Mouse (Mus musculus) urinary bladder, adult 2 months (tissue): ENCODE measurements at regions not wholly inside any gene's neighbourhood (a gene's known extent, or its start where the extent isn't known, plus 50 kb on each side); places are given as distances from the start of the nearest gene placed in this dataset.

Source experiments
- DNase-seq: peaks from one replicate; pipeline ENCODE4 v3.0.0; 2022; ENCODE audit warnings: low spot score

DNA sequence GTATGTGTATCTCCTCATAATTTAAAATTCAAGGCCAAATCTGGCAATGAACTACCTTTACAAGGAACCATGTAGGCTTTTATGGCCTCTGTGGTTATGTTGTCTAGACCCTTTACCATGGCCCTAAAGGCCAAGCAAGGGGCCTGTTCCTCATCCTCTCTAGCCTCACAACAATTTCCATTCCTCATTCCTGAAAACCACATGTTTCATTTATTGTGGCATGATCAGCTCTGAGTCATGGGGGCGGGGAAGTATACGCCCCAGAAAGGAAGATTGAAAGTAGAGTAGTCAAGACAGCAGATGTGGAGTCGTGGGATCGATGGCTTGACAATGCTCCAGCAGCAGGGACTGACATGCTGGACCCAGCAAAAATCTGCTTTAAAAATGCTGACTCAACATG, 326.8 kb upstream of the Rnf219 start:
- DNase-seq = no peak

DNA sequence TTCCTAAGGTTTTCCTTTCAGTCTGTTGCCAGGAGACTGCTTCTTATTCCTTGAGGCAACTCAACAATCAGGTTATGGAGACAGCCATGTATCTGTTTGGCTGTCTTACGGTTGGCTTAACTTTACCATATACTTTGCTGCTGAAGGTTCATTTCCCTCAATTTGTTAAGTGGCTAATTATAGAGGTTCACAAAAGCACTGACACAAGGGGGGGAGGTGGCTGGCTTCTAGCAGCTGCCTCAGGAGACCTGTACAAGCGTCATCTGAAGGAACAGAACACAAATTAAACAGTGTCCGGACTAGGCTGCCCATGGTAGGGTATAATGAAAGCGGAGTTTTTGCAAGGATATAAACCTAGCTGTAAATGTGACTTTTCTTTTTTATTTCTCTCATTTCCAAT, 305.0 kb upstream of the Rnf219 start:
- DNase-seq = no peak

DNA sequence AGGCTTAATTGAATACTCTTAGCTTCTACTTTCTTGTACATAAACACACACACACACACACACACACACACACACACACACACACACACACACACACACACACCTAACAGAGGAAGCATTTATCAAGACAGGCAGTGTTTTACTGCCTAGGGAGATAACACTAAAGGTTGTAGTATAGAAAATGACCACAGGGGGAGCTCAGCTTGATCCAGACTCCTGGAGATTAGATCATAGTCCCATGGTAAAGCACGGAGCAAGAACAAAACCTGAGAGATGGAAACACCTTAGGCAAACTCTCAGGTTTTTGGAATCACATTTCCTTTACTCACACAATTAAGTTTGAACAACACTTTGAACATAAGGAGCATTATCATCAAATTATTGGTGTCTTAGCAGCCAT, 302.5 kb upstream of the Rnf219 start:
- no peak for DNase-seq

DNA sequence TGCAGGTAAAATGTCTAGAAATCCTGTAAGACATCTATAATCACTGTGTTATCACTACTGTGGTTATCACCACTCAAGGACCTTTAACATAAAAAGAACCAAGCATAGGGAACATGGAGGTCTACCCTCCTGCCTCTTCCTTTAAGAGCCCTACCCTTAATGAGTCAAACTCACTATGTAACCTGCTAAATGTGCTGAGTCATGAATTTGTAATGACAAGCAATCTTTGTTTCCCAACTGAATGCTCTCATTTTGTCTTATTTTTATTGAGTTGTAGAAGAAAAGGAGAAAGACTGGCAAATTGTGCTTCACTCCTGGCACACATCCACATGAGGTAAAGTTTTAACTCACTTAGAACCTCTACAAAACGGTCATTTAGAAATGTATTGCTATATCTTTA, 301.8 kb upstream of the Rnf219 start:
- no peak for DNase-seq

DNA sequence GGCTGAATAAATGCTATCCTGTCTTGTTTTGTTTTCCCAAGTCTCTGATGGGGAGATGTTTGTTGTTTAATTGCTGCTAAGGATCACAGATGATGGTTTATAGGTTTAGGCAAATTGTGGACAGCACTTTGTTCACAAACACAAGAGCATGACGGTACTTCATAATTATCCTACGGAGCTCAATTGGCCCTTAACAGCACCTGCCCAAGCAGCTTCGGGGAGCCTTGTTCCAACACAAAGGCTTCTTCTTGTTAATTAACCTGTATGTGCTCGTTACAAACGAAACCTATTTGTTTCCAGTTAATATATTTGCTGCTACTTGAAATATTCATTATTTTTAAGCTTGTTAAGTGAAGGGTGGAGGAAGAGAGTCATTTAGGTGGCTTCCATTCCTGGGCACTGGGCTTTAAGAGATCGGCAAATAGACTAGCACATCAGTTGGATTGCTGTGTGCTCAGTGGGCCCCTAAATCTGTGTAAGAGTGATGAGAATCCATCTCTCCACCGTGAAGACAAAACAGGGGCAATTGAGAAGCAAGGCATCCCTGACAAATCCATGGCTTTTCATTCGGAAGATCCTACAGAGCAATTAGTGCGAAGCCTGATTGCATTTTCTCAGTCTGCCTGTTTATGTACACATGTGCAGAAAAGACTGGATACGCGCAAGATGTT, 299.6 kb upstream of the Rnf219 start:
- no peak for DNase-seq

DNA sequence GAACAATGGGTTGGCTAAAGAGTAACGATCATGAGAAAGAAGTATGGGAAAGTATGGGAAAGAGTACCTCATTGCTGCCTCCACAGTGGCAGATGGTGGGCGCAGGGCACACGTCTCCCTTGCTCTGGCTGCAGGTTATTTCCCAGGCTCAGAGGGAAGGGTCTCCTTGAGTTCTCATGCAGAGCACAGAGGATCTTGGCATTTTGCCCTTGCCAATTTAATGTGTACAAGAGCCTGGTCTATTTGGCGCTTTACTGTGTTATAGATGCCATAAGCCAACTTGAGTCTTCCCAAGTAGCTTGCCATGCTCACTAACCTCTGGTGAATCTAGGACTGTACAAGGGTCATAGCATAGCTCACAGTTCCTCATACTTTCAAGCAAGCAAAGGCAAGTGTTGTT, 296.7 kb upstream of the Rnf219 start:
- no peak for DNase-seq

DNA sequence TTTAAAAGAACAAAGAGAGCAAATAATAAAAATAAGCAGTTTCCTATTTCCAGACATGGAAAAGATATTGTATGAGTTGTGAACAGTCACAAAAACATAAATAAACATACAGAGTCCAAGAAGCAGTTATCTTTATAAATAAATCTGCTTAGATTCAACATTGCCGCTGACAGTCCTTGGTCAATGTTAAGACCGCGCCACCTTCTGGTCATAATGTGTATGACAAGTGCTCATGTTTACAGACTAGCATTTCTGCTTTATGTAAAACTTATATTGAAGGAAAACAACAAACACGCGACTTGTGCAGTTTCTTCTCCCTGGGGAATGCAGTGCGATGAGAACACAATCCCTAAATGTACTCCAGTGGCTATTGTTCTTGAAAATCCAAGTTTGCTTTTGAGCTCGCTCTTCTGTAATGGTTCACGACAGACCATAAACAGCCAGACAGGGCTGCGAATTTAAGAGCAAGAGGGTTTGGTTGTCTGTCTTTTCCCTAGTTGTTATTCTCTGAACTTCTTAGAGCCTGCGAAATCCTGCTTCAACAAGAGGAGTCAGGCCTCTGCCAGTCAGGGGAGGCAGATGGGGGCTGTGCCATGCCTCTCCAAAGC, 291.6 kb upstream of the Rnf219 start:
- no peak for DNase-seq

DNA sequence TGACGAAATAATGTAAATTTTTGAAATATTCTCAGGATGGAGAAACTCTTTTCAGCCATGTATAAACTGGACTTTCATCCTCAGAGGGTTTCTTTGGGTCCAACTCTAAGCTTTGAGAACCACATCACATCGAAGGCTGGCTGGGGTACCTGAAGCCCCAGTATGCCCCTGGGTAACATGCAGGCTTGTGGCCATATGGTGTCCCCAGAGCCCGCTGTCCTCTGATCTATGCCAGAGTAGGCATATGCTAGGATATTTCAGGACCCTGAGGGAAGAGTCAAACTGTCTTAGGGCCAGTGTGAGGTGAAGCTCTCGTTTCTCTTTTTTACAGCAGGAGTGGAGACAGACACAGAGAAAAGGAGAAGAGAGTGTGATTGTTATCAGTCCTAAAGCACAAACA, 289.6 kb upstream of the Rnf219 start:
- no peak for DNase-seq

DNA sequence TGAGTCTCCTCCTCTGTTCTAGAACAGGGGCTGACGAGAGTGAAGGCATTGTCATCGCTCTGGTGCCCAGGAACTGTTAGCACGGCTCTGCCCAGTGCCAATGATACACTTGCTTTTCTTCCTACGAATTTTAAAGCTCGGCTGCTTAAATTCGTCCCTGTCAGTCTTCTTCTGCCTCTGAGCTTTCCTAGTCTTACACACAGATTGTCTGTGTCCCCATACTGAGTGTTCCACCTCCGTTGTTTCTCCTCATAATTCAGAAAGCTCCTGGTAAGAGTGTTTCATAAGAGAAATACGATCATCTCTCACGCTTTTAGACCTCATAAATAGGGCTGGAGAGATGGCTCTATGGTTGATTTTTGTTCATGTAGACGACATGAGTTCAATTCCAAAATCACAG, 282.9 kb upstream of the Rnf219 start:
- DNase-seq = no peak

DNA sequence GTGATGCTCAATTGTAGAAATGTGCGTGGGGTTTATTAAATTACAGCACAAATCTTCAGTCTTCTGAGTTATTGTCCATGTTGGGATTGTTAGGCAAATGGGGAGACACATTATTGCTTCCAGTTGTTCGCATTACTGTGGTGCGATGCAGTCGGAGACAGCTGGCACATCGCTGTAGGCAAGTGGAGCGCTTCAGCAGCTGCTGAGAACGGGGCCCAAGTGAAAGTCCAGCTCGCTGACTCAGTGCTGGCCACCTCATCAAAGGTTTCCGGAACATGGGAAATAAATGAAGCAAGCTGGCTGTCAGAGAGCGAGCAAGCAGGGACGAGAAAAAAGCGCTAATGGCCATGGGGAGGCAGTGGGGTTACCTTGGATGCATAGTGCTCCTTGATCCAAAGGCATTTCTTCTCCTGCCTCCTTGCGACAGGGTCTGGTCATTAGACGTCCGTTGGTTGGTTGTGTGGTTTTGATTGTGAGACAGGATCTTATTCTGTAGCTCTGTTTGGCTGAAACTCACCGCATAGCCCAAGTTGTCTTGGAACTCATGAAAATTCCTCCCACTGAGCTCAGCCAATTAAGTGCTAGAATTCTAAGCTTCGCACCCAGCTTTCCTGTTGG, 274.0 kb upstream of the Rnf219 start:
- no peak for DNase-seq

DNA sequence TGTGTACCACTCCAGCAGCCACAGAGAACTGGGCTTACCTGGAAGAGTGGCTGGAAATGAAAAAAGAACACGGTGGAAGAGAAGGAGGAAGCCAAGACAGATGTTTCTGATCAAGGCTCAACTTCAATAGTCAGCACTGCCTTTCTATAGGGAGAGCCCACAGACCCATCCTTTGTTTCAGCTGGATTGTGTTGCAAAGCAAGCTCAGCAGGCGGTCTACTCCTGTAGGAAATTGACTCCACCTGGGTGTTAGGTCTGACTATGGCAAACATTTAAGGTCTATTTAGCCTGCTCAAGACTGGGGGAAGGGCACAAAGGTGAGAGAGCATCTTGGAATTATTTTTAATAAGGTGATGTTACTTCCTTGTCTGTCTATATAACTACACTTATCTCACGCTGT, 266.9 kb upstream of the Rnf219 start:
- DNase-seq = no peak

DNA sequence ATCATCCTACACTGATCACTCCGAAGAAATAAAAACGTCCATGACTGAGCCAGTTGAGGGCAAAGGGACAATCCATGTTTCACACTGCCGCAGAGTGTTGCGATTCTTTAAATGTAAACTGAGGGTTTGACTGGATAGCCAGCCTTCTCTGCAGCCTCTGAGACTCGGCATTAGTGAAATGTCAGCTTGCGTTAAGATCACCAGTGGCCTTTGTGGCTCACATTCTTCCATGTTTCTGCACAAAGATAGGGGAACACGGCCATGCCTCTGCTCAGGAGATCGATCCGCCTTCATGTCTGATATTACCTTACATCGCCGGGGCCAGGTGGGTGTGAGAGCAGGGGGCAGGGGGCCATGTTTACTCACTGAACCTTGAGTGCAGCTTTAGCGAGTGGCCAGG, 262.6 kb upstream of the Rnf219 start:
- no peak for DNase-seq

DNA sequence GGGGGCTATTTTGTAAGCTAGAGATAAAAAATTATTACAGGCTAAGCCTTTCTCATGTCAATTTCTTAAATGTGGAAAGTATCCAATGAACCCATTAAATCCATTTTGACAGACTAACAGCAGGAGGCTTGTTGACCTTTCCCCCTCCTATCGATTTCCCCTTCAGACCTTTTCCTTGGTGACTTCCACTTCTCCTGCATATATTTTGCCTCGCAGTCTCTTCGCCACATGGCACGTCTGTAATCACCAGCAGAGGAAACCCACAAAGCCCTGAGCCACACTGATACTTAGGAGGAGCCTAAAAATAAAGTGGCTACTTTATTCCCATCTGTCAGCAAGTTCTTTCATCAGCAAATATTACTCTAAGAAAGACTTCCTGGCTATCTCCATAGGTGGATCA, 247.5 kb upstream of the Rnf219 start:
- DNase-seq = no peak

DNA sequence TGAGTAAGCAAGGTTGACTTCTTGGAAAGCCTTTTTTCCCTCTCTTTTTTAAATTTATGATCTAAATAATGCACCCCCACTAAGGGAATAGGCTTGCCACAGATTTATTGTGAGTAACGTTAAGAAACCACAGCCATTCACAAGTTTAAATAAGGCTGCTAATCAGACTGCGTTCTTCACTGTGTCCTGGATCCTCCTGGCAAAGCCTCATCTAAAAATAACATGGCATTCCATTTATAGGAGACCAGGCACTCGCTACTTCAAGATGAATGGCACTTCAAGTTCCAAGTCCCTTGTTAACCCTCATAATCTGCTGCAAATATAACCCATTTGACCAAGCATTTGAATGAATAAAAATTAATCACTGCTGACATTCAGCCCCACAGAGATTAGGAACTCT, 211.8 kb upstream of the Rnf219 start:
- DNase-seq = no peak

DNA sequence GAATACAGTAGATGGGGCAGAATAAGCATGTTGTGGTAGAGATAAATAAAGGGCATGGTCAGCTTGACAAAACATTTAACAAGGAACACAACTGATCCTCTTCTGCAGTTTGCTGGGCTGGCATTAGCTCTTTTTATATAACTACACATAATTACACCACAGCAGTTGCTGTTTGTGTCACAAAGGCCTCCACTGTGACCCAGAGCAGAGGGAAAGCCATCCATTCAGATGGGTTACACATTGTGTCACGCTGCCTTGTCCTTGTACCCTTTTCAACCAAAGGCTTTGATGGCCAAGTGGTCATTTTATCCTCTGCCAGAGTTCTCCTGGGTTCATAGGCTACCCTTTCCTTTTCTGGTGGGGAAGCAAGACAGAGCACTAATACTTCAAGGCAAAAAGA, 209.6 kb upstream of the Rnf219 start:
- DNase-seq = no peak

DNA sequence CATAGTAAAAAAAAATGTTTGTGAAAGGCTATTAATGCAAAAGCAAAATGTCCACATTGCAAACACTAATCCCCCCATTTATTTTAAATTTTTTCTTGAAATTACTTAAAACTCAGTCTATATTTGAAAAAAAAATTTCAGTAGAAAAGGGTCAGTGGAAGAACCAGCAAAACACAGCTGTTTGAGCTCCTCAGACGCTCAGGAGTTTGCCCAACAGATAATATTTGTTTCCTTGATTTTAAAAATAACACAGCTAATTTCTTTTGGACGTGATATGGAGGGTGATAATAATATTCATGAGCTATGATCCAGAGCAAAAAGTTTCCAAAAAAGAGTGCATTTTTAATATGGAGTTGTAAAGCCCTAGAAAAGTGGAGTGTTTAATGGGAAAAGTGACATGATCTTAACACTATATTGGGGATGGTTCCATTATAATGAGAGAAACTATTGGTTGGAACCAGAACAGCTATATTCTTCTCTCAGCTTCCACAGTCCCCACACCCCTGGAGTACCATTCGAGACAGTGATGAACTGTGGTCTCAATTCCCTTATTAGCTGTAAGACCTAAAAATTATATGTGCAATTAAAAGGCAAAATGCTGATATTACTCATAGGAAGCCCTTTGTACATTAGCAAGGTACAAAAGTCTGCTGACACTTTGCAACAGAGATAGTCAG, 209.0 kb upstream of the Rnf219 start:
- DNase-seq = no peak

DNA sequence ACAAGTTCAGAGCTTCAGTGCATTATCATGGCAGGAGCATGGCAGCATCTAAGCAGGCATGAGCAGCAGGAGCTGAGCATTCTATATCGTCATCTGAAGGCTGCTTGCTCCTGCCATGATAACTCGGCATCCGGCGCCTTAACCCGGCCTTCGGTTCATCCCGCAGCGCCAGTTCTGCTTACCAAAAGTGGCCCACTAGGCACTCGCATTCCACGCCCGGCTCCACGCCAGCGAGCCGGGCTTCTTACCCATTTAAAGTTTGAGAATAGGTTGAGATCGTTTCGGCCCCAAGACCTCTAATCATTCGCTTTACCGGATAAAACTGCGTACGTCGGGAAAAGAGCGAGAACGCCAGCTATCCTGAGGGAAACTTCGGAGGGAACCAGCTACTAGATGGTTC, 193.2 kb upstream of the Rnf219 start:
- peak; percentile 100 for DNase-seq

DNA sequence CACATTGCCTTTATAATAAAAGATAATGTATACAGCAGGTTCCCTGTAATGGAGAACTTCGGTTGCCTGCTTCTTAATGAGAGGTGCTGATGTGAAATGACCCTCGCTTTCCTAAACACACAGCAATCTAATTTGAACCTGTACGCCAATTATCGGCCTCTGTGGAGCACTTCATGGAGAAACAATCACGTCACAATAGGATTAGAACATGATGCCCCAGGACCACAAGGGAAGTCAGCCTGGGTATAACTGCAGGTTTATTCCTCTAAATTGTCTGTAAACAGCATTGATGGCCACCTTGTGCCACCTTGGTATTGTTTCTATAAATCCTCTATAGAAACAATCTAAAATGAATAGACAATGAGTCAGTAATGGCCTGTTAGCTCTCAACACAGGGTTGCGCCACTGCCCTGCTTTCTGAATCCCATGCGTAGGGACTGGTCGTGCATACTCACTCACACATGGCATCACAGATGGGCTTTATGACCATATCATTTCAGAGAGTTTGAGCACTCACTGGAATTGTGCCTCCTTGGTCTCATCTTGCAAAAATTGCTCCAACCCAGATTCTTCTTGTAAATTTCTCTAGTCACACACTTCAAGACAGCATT, 179.9 kb upstream of the Rnf219 start:
- DNase-seq = no peak

DNA sequence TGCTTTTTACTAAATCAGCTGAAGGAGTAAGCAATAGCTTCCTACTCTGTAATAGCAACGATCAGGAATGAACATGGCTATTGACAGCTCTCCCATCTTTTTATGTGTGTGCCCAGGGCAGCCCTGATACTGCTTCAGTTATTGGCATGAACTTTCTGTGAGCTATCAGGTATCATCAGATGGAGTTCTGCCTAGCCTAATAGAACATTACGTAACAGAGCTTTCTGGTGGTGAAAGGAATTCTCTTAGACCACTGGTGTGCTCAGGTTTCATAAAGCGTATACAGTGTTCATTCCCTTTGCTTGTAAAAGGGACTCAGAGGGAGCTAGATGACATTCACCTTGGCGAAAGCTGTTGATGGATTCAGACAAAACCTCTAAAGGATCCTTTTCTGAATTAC, 176.5 kb upstream of the Rnf219 start:
- DNase-seq = no peak

DNA sequence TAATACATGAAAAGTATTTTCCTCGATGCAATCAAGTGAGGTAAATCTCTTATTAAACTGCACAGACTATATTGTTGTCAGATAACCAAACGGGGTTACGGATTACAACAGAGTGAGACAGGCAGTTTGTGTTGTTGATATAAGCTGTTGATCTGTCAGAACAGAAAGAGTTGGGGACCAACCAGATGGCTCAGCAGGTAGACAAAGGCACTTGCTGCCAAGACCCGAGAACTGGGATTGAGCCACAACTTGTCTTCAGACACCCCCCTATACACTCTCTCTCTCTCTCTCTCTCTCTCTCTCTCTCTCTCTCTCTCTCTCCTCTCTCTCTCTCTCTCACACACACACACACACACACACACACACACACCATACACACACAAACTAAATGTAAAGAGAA, 172.7 kb upstream of the Rnf219 start:
- DNase-seq = no peak

DNA sequence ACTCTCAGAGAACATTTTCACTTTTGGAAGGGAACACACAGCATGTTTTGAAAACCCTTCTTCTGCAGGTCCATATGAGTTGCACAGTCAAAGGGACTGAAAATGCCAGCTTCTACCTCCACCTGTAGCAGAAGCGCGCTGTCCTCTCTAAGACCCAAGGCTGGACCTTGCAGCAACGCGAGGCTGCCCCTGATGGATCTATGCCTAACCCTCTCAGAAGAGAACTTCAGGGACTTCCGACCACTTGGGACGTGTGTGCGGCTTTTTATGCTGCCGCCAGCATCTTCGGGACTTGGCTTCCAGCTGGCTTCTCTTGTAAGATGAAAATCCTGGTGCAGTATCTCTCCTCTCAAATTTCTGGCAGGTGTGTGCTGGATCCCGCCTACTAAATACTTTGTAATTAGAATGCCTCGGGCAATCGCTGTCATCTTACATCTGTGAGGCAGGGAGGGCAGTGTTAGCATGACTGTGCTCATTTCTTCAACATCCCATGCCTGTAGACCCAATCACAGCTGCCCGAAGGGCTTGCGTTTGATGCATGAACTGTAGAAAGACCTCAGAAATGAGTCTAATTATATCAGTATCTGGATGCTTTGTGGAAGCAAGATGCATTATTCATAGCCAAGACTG, 171.8 kb upstream of the Rnf219 start:
- DNase-seq = no peak

DNA sequence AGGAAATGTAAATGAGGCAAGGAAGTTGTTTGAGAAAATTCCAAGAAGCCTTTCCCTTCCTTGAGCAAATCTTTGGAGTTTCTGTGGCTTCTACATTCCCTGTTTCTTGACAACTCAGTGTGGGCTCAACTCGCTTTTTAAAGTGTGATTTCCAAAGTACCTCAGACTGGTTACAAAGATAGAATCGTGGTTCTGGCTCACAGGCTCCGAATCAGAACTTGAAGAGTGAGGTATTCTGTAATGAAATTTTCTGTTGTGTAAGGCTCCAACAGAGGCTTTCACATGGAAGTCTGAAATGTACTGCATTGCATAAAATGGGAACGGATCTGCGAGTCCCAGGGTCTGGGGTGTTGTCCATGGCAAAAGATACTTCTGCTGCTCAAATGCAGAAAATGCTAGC, 170.2 kb upstream of the Rnf219 start:
- no peak for DNase-seq
